Mouse (Mus musculus) hindbrain, embryonic 11.5 days (tissue): ENCODE data around the gene Creb3l4. TPM values are rescaled to one million over a fixed set of nuclear protein-coding genes. Genes with fewer than 3 reads are reported as not detected.

Experiments used
- ATAC-seq: fragments of 200-750 bp; cut with Nextera tagmentation; 2 replicates; pipeline ENCODE4 v1.8.0; 2017; ENCODE audit warnings: mild to moderate bottlenecking, moderate TSS enrichment, moderate library complexity; ENCODE audit not compliant: low FRiP score
- DNase-seq: peaks from one replicate; pipeline ENCODE4 v3.0.0-alpha.2; 2015; ENCODE audit warnings: low spot score
- H3K27ac ChIP-seq: fragments of 300-500 bp; sonication (generic); 2 replicates; pipeline ENCODE4 v1.5.1; 2014; ENCODE audit warnings: mild to moderate bottlenecking, low read depth, low read length
- H3K27me3 ChIP-seq: fragments of 300-500 bp; sonication (generic); 2 replicates; pipeline ENCODE4 v1.6.1; 2014; ENCODE audit warnings: mild to moderate bottlenecking, low read length, moderate library complexity, mixed read lengths; ENCODE audit not compliant: control insufficient read depth, insufficient read depth
- H3K36me3 ChIP-seq: fragments of 300-500 bp; sonication (generic); 2 replicates; pipeline ENCODE4 v1.6.1; 2014; ENCODE audit warnings: mild to moderate bottlenecking, low read length, moderate library complexity, mixed read lengths; ENCODE audit not compliant: control insufficient read depth, insufficient read depth
- H3K4me1 ChIP-seq: fragments of 300-500 bp; sonication (generic); replicated peaks from 2 replicates; pipeline ENCODE4 v1.6.1; 2014; ENCODE audit warnings: low read length, mixed read lengths; ENCODE audit not compliant: control insufficient read depth, insufficient read depth
- H3K4me2 ChIP-seq: fragments of 300-500 bp; sonication (generic); replicated peaks from 2 replicates; pipeline ENCODE4 v1.6.1; 2014; ENCODE audit warnings: mild to moderate bottlenecking, low read depth, low read length
- H3K4me3 ChIP-seq: fragments of 300-500 bp; sonication (generic); 2 replicates; pipeline ENCODE4 v1.5.1; 2014; ENCODE audit warnings: low read depth, low read length
- H3K9ac ChIP-seq: fragments of 300-500 bp; sonication (generic); 2 replicates; pipeline ENCODE4 v1.6.1; 2014; ENCODE audit warnings: low read depth, low read length
- H3K9me3 ChIP-seq: fragments of 300-500 bp; sonication (generic); 2 replicates; pipeline ENCODE4 v1.6.1; 2016; ENCODE audit warnings: low read length; ENCODE audit not compliant: control insufficient read depth
- WGBS: fragments of 180-500 bp; shearing (Covaris S2); extraction: QIAGEN DNeasy Blood & Tissue Kit; methylation state at CpG from one replicate; pipeline ENCODE4 v1.1.7; 2014; 5-methylcytosine and 5-hydroxymethylcytosine counted together
- polyA plus RNA-seq: library from polyadenylated mRNA; unstranded; fragments of >200 nt; fragmentation: Nextera tagmentation; extraction: Ambion mirVana; gene quantifications from 2 replicates; pipeline ENCODE4 v1.2.1, GENCODE M21; 2014

The Creb3l4 gene
- polyA plus RNA-seq, 1 experiment from 2014 or later, result 4.9 TPM

GRCm38 (mm10) chr3:90197548-90197947 lies 45.8 kb downstream of the Creb3l4 start:
- H3K36me3 ChIP-seq, result no peaks in the 10 kb centered on the region
- H3K4me3 ChIP-seq, result no peak overlapping the region
- ATAC-seq (no peak), DNase-seq (no peak)
- no peak overlapping the region for H3K27ac ChIP-seq
- H3K9ac ChIP-seq, result no peak overlapping the region
- H3K27me3 ChIP-seq, result no peaks in the 10 kb centered on the region
- WGBS, result 80% methylated on average over 1 of the region's 1 CpGs
- no peaks in the 10 kb centered on the region for H3K9me3 ChIP-seq
- no peaks in the 10 kb centered on the region for H3K4me1 ChIP-seq
- no peak overlapping the region for H3K4me2 ChIP-seq

GRCm38 (mm10) chr3:90195644-90196043 lies 47.7 kb downstream of the Creb3l4 start:
- ATAC-seq (no peak), DNase-seq (no peak)
- no peak overlapping the region for H3K4me2 ChIP-seq
- 86% methylated on average over 1 of the region's 1 CpGs for WGBS
- H3K36me3 ChIP-seq, result no peaks in the 10 kb centered on the region
- no peak overlapping the region for H3K4me3 ChIP-seq
- H3K9me3 ChIP-seq, result no peaks in the 10 kb centered on the region
- H3K27me3 ChIP-seq, result no peaks in the 10 kb centered on the region
- H3K4me1 ChIP-seq, result no peaks in the 10 kb centered on the region
- H3K9ac ChIP-seq, result no peak overlapping the region
- no peak overlapping the region for H3K27ac ChIP-seq

- WGBS, result 67% methylated on average over 4 of the region's 4 CpGs
- no peak overlapping the region for H3K27ac ChIP-seq
- H3K9me3 ChIP-seq, result no peaks in the 10 kb centered on the region
- no peaks in the 10 kb centered on the region for H3K4me1 ChIP-seq
- DNase-seq (no peak), ATAC-seq (no peak)
- H3K36me3 ChIP-seq, result no peaks in the 10 kb centered on the region
- no peak overlapping the region for H3K4me3 ChIP-seq
- H3K4me2 ChIP-seq, result no peak overlapping the region
- H3K9ac ChIP-seq, result no peak overlapping the region
- H3K27me3 ChIP-seq, result no peaks in the 10 kb centered on the region
Measured at GRCm38 (mm10) chr3:90194759-90195158, 48.6 kb downstream of the Creb3l4 start.

GRCm38 (mm10) chr3:90190859-90191510 lies 52.3 kb downstream of the Creb3l4 start:
- Histone ChIP-seq H3K9ac (no peak overlapping the region), H3K27me3 (no peaks in the 10 kb centered on the region), H3K4me1 (no peaks in the 10 kb centered on the region), H3K4me2 (no peak overlapping the region), H3K9me3 (no peaks in the 10 kb centered on the region), H3K27ac (no peak overlapping the region), H3K36me3 (no peaks in the 10 kb centered on the region), H3K4me3 (no peak overlapping the region)
- WGBS, result 81% methylated on average over 11 of the region's 11 CpGs
- DNase-seq (no peak), ATAC-seq (no peak)

Other genes with a start within 250 kb of the Creb3l4 start
- 178 and 182 TPM in 2 replicates for gene Hax1, start 244.7 kb downstream of the Creb3l4 start, polyA plus RNA-seq
- 223 and 230 TPM in 2 replicates for gene 4933434E20Rik, start 191.9 kb downstream of the Creb3l4 start, polyA plus RNA-seq
- gene Ubap2l, start 190.9 kb downstream of the Creb3l4 start, polyA plus RNA-seq, result 203 and 230 TPM in 2 replicates
- gene Tpm3, start 170.9 kb downstream of the Creb3l4 start, polyA plus RNA-seq, result 558 and 580 TPM in 2 replicates
- 0.32 and 0.66 TPM in 2 replicates for gene Nup210l, start 139.4 kb downstream of the Creb3l4 start, polyA plus RNA-seq
- 1,119 and 1,121 TPM in 2 replicates for gene Rps27, start 29.9 kb downstream of the Creb3l4 start, polyA plus RNA-seq
- 14.6 and 15.5 TPM in 2 replicates for gene Rab13, start 29.8 kb downstream of the Creb3l4 start, polyA plus RNA-seq
- 101 and 104 TPM in 2 replicates for gene Jtb, start 11.9 kb downstream of the Creb3l4 start, polyA plus RNA-seq
- 49.1 and 55.3 TPM in 2 replicates for gene Slc39a1, start 4.7 kb upstream of the Creb3l4 start, polyA plus RNA-seq
- 9.8 and 10.6 TPM in 2 replicates for gene Crtc2, start 10.7 kb upstream of the Creb3l4 start, polyA plus RNA-seq
- gene Dennd4b, start 21.7 kb upstream of the Creb3l4 start, polyA plus RNA-seq, result 3.8 and 4.5 TPM in 2 replicates
- 13.6 and 26.0 TPM in 2 replicates for gene Gatad2b, start 49.7 kb upstream of the Creb3l4 start, polyA plus RNA-seq
- 13.5 and 14.8 TPM in 2 replicates for gene Slc27a3, start 146.4 kb upstream of the Creb3l4 start, polyA plus RNA-seq
- gene Ints3, start 190.1 kb upstream of the Creb3l4 start, polyA plus RNA-seq, result 34.2 and 34.7 TPM in 2 replicates
- gene Npr1, start 222.4 kb upstream of the Creb3l4 start, polyA plus RNA-seq, result 2.5 and 3.7 TPM in 2 replicates
- gene Ilf2, start 232.6 kb upstream of the Creb3l4 start, polyA plus RNA-seq, result 364 and 368 TPM in 2 replicates
- gene Snapin, start 247.5 kb upstream of the Creb3l4 start, polyA plus RNA-seq, result 72.3 and 77.9 TPM in 2 replicates